Mouse (Mus musculus) bone marrow macrophage, adult 2 months (primary cell): Measurements from ENCODE around the gene Brd3os.
A peak's percentile ranks its signal among the peaks of the same experiment; 100 is the strongest.

Experiments
- CTCF ChIP-seq: IDR thresholded peaks from 2 replicates; pipeline ENCODE4 v1.5.1; 2012; ENCODE audit warnings: low read depth, mild to moderate bottlenecking, low read length, moderate library complexity
- POLR2A ChIP-seq: IDR thresholded peaks from 2 replicates; pipeline ENCODE4 v1.6.1; 2012; ENCODE audit warnings: mild to moderate bottlenecking, low read depth, low read length, borderline replicate concordance

- no peak for TF ChIP-seq CTCF
- peak; percentile 62; the same call in 1 of the 2 replicates for TF ChIP-seq POLR2A
Observed at GRCm38 (mm10) chr2:27475495-27476302, 33.6 kb downstream of the Brd3os start.
